Mouse (Mus musculus) C2C12 (cell line): Measurements from ENCODE around the gene Vmn1r74. TPM values are rescaled to one million over a fixed set of nuclear protein-coding genes. Genes with fewer than 3 reads are reported as not detected.
"Not testable (repeated sequence)": the region's sequence is repeated elsewhere in the genome, so short reads cannot be mapped to it uniquely, and the experiment has no call there.

Experiments used
- H3K27me3 ChIP-seq: one replicate; pipeline ENCODE4 v1.6.1; 2011; ENCODE audit not compliant: control insufficient read depth, insufficient read depth, insufficient read length
- H3K36me3 ChIP-seq: one replicate; pipeline ENCODE4 v1.6.1; 2011; ENCODE audit not compliant: control insufficient read depth, insufficient read depth
- H3K4me3 ChIP-seq: one replicate; pipeline ENCODE4 v1.5.1; 2011; ENCODE audit warnings: mild to moderate bottlenecking, control low read depth; ENCODE audit not compliant: poor library complexity, insufficient read depth, severe bottlenecking
- H3K79me2 ChIP-seq: one replicate; pipeline ENCODE4 v1.6.1; 2011; ENCODE audit not compliant: control insufficient read depth, insufficient read depth
- H3K79me3 ChIP-seq: one replicate; pipeline ENCODE4 v1.6.1; 2011; ENCODE audit warnings: low read depth, control low read depth
- H3ac ChIP-seq: one replicate; pipeline ENCODE3; 2011; ENCODE audit warnings: low read depth; ENCODE audit not compliant: control insufficient read depth, insufficient read length
- CEBPB ChIP-seq: IDR thresholded peaks from one replicate; pipeline ENCODE4 v1.6.1; 2011; ENCODE audit warnings: low read depth, mild to moderate bottlenecking, control low read depth, moderate library complexity
- CTCF ChIP-seq: IDR thresholded peaks from one replicate; pipeline ENCODE4 v1.5.1; 2011; ENCODE audit not compliant: control insufficient read depth, insufficient read depth, insufficient read length
- FOSL1 ChIP-seq: IDR thresholded peaks from one replicate; pipeline ENCODE4 v1.8.0; 2011; ENCODE audit warnings: mild to moderate bottlenecking, low read length; ENCODE audit not compliant: poor library complexity, insufficient read depth, severe bottlenecking
- MAX ChIP-seq: IDR thresholded peaks from one replicate; pipeline ENCODE4 v1.6.1; 2011; ENCODE audit warnings: mild to moderate bottlenecking, control low read depth
- MYOD1 ChIP-seq: IDR thresholded peaks from one replicate; pipeline ENCODE4 v1.6.1; 2011; ENCODE audit warnings: low read depth; ENCODE audit not compliant: control insufficient read depth, insufficient read length
- MYOG ChIP-seq: IDR thresholded peaks from one replicate; pipeline ENCODE4 v1.6.1; 2011; ENCODE audit not compliant: control insufficient read depth, insufficient read length; ENCODE audit errors: extremely low read depth
- USF1 ChIP-seq: IDR thresholded peaks from one replicate; pipeline ENCODE4 v1.6.1; 2011; ENCODE audit warnings: low read depth, mild to moderate bottlenecking, control low read depth, moderate library complexity
- long read RNA-seq, 2 experiments: library from polyadenylated mRNA; unstranded; transcript quantifications; one replicate each; pipeline ENCODE4 v2.0.0; 2019 to 2020
- polyA plus RNA-seq: library from polyadenylated mRNA; unstranded; fragments of >200 nt; fragmentation: generic; extraction: Trizol; gene quantifications from one replicate; pipeline ENCODE4 v1.2.1, GENCODE M21; 2012; ENCODE audit warnings: missing spikeins

Vmn1r74 gene
- polyA plus RNA-seq = not detected
- long read RNA-seq, experiment 1 = 0 reads
- long read RNA-seq, experiment 2 = 0 reads

DNA sequence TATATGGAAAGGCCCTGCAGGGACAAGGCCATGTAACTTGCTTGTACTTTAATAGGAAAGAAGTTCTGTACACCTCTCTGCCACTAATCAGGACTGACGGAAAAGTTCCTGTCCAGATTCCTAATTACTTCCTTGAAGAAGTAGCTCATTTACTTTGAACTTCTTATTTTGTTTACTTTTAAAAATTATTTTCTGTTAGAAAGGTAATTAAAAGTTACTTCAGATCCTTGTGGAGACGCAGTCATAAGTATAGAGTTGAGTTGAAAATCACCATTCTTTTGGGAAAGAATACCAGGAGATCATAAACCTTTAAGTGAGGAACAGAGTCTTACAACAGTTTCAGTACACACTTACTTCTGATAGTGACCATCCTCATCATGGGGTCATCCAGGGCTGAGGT lies at the start of gene Vmn1r74:
TSS of gene Vmn1r74 (plus strand) at position 301 of the 400 bp plus-strand sequence.
- Histone ChIP-seq H3K27me3 (no peaks in the 10 kb centered on the region), H3ac (no peak within 1 kb of the TSS), H3K4me3 (no peak within 1 kb of the TSS), H3K79me3 (no peaks in the 10 kb centered on the region), H3K79me2 (no peaks in the 10 kb centered on the region), H3K36me3 (no peaks in the 10 kb centered on the region)
- TF ChIP-seq CTCF (no peak), MYOG (no peak), CEBPB (no peak), MYOD1 (no peak), USF1 (no peak), MAX (no peak), FOSL1 (no peak)

- Histone ChIP-seq H3ac (no peak overlapping the region), H3K27me3 (no peaks in the 10 kb centered on the region), H3K36me3 (no peaks in the 10 kb centered on the region), H3K79me2 (no peaks in the 10 kb centered on the region), H3K4me3 (no peak overlapping the region), H3K79me3 (no peaks in the 10 kb centered on the region)
- no peak for TF ChIP-seq FOSL1
- TF ChIP-seq CTCF = no peak
- TF ChIP-seq MYOG = no peak
- TF ChIP-seq CEBPB = no peak
- TF ChIP-seq MYOD1 = no peak
- no peak for TF ChIP-seq USF1
- TF ChIP-seq MAX = no peak
Measured at GRCm38 (mm10) chr7:11813751-11814150, 20.0 kb upstream of the Vmn1r74 start.

DNA sequence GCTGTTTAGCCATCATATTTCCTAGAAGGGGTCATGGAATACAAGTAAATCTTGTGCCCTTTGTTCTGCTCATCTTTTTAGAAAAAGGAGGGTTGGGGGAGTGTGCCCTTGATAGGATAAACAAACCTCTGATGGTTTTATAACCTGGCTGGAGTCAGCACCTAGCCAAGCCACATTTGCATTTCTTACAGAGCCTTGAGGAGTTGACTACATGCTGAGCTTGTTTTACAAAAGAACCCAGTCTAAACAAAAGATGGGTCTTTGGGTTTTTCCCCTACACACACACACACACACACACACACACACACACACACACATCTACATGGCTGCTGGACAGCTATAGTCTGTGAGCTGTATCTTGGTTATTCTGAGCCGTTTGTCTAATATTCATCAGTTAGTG lies 11.6 kb upstream of the Vmn1r74 start:
- Histone ChIP-seq H3K27me3 (no peaks in the 10 kb centered on the region), H3K79me3 (no peaks in the 10 kb centered on the region), H3K79me2 (no peaks in the 10 kb centered on the region), H3K36me3 (no peaks in the 10 kb centered on the region), H3K4me3 (no peak overlapping the region), H3ac (no peak overlapping the region)
- TF ChIP-seq CTCF = no peak
- TF ChIP-seq USF1 = no peak
- no peak for TF ChIP-seq MAX
- TF ChIP-seq MYOD1 = no peak
- no peak for TF ChIP-seq CEBPB
- TF ChIP-seq FOSL1 = no peak

DNA sequence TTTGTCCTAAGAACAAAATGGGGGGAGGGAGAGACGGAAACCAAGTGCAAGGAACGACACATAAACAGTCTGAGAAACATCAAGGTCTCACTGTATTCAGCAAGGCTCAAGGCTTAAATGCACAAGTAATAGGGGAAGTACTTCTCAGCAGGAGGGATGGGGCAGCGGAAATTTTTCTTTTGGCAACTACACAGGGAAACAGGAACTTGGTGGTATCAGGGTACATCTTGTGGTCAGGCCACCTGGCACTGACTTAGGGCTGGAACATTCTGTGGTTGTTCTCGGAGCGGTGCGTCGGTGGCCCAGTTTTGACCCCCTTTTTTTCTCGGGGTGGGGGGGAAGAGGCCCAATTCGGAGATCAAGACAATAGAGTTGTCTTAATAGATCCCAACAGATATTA lies 10.5 kb upstream of the Vmn1r74 start:
- not testable (repeated sequence) for H3K36me3 ChIP-seq, H3ac ChIP-seq, H3K79me2 ChIP-seq, H3K27me3 ChIP-seq, H3K4me3 ChIP-seq, H3K79me3 ChIP-seq

DNA sequence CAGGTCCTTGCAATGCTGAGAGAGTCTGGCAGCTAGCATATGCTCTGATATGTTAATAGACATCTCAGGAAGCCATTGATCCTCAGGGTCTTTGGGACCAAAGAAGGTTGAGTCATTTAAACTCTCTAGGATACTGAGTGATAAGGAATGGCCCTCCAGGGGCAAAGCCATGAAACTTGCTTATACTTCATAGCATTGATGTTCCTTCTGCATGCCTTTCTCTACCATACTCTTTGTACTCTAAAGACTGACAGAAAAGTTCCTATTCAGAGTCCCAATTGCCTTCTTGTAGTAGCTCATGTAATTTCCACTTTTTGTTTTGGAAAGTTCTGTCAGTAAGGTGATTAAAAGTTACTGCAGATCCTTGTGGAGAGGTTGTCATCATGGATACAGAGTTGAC lies 40.5 kb downstream of the Vmn1r74 start, which contains the start of gene Vmn1r75:
TSS of gene Vmn1r75 (plus strand) at position 301 of the 400 bp plus-strand sequence.
- Histone ChIP-seq H3K36me3 (no peaks in the 10 kb centered on the region), H3K4me3 (no peak within 1 kb of the TSS), H3K79me2 (no peaks in the 10 kb centered on the region), H3ac (no peak within 1 kb of the TSS), H3K27me3 (no peaks in the 10 kb centered on the region), H3K79me3 (no peaks in the 10 kb centered on the region)
- TF ChIP-seq CTCF (no peak), MAX (no peak), MYOG (no peak), FOSL1 (no peak), CEBPB (no peak), USF1 (no peak), MYOD1 (no peak)

Other genes starting within 250 kb of the Vmn1r74 start
- gene Zscan4-ps3, start 224.7 kb upstream of the Vmn1r74 start, polyA plus RNA-seq = 0.08 TPM
- gene Vmn1r72, start 153.8 kb upstream of the Vmn1r74 start, polyA plus RNA-seq = not detected
- not detected for gene Vmn1r73, start 103.7 kb upstream of the Vmn1r74 start, polyA plus RNA-seq
- not detected for gene Vmn1r75, start 40.6 kb downstream of the Vmn1r74 start, polyA plus RNA-seq
- not detected for gene Vmn1r76, start 104.2 kb downstream of the Vmn1r74 start, polyA plus RNA-seq
- not detected for gene Vmn1r77, start 202.8 kb downstream of the Vmn1r74 start, polyA plus RNA-seq